In the genomic region with DNA sequence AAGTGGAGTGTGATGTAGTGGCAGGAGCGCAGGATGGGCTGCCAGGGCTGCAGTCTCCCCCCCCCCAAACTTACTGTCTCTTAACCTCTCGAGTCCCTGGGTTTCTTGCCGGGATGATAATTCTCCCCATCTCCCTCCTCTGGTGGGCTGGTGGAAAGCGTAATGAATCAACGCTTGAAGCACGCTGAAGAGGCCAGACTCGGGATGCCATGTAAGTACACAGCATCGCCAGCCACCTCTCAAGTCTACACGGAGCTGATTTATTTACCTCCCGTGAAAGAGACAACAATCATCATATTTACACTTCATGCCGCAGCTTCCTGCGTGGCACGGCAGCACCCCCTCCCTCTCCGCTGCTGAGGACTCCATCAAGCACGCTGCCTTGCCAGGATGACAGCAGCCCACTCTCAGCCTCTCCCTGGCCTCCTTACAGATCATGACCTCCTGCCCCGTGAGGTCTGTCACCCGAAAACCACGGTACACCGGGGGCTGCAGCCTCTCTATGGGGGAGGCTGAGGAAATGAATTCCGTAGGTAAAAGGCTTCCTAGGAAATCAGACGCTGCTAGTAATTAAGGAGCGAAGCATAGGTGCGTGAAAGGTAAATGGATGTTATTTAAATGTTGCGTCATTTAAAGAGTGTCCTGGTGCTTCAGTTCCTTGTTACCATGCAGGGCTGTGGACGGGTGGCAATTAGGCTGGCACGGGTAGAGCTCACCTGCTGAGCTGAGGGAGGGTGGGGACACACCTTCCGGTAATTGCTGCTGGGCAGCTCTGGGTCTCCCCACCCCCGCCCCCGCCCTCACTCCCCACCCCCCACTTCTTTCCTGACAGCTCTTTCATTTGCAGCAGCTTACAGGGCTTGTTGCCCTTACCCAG, we compare ENCODE assay signal across 8 mouse cellular contexts.
A peak's percentile ranks its signal among the peaks of the same experiment; 100 is the strongest.
DNase-seq lines count a peak whose midpoint lies in the region; ATAC-seq lines count a peak whose summit lies in the region.

No protein-coding gene starts in this region.

- no peak for DNase-seq in liver, embryonic 11.5 days (ENCODE audit: low spot score)
- no peak for DNase-seq in liver
- DNase-seq in forebrain, embryonic 14.5 days (ENCODE audit: low spot score): no peak
- peak; percentile 58 for DNase-seq in retina, postnatal 1 day
- no peak for DNase-seq in kidney, adult 18-20 months
- DNase-seq in cerebellum, postnatal 36 days: no peak

- peak overlapping the region; percentile 20 for H3K4me3 ChIP-seq in liver, embryonic 11.5 days (ENCODE audit: low read depth, low read length)
- H3K4me3 ChIP-seq in forebrain, embryonic 14.5 days (ENCODE audit: low read depth, low read length): no peak overlapping the region
- H3K4me3 ChIP-seq in limb, embryonic 12.5 days (replicated peaks): peak overlapping the region; percentile 8; the same call in 1 of the 2 replicates

- H3K36me3 ChIP-seq in liver, embryonic 11.5 days (ENCODE audit: control insufficient read depth, insufficient read depth, low read length): no peaks in the 10 kb centered on the region
- no peaks in the 10 kb centered on the region for H3K36me3 ChIP-seq in forebrain, embryonic 14.5 days (ENCODE audit: control insufficient read depth, insufficient read depth, low read length)
- no peaks in the 10 kb centered on the region for H3K36me3 ChIP-seq in limb, embryonic 12.5 days

- no peak for ATAC-seq in liver, embryonic 11.5 days (replicated peaks; ENCODE audit: low FRiP score)
- 0 out of 2 replicates have a peak, but pooled peaks have one; percentile 20 for ATAC-seq in forebrain, embryonic 14.5 days
- no peak for ATAC-seq in limb, embryonic 12.5 days (ENCODE audit: insufficient number of reproducible peaks, insufficient read depth, low FRiP score, low TSS enrichment, low read depth)
- ATAC-seq in granulocyte monocyte progenitor cell, adult 5-6 weeks (replicated peaks; ENCODE audit: poor library complexity, severe bottlenecking): no peak

- no peaks in the 10 kb centered on the region for H3K9me3 ChIP-seq in liver, embryonic 11.5 days (ENCODE audit: control insufficient read depth, low read length)
- H3K9me3 ChIP-seq in forebrain, embryonic 14.5 days (replicated peaks; ENCODE audit: control insufficient read depth, low read length): no peaks in the 10 kb centered on the region
- no peaks in the 10 kb centered on the region for H3K9me3 ChIP-seq in limb, embryonic 12.5 days

- H3K27me3 ChIP-seq in liver, embryonic 11.5 days (replicated peaks; ENCODE audit: control insufficient read depth, insufficient read depth, low read length): peaks cover 24% of the 10 kb centered on the region
- H3K27me3 ChIP-seq in forebrain, embryonic 14.5 days (replicated peaks; ENCODE audit: control insufficient read depth, insufficient read depth, low read length): peaks cover 24% of the 10 kb centered on the region
- peaks cover 36% of the 10 kb centered on the region for H3K27me3 ChIP-seq in limb, embryonic 12.5 days

- H3K27ac ChIP-seq in liver, embryonic 11.5 days (ENCODE audit: low read depth, low read length): no peak overlapping the region
- H3K27ac ChIP-seq in forebrain, embryonic 14.5 days (ENCODE audit: low read depth, low read length): no peak overlapping the region
- no peak overlapping the region for H3K27ac ChIP-seq in limb, embryonic 12.5 days

- 24% methylated on average over 29 of the region's 29 CpGs for WGBS in liver, embryonic 11.5 days
- WGBS in forebrain, embryonic 14.5 days: 4% methylated on average over 29 of the region's 29 CpGs
- 5% methylated on average over 29 of the region's 29 CpGs for WGBS in limb, embryonic 12.5 days

- peaks cover 22% of the 10 kb centered on the region for H3K4me1 ChIP-seq in liver, embryonic 11.5 days (replicated peaks; ENCODE audit: control insufficient read depth, insufficient read depth, low read length)
- H3K4me1 ChIP-seq in forebrain, embryonic 14.5 days (ENCODE audit: control insufficient read depth, insufficient read depth, low read length): peaks cover 37% of the 10 kb centered on the region
- H3K4me1 ChIP-seq in limb, embryonic 12.5 days (replicated peaks): peaks cover 40% of the 10 kb centered on the region

- peak overlapping the region; percentile 61 for H3K4me2 ChIP-seq in liver, embryonic 11.5 days
- peak overlapping the region; percentile 37 for H3K4me2 ChIP-seq in forebrain, embryonic 14.5 days (ENCODE audit: low read length)
- peak overlapping the region; percentile 40 for H3K4me2 ChIP-seq in limb, embryonic 12.5 days

- peak overlapping the region; percentile 40; the same call in 1 of the 2 replicates for H3K9ac ChIP-seq in liver, embryonic 11.5 days (ENCODE audit: low read depth, low read length)
- H3K9ac ChIP-seq in forebrain, embryonic 14.5 days (ENCODE audit: low read length): peak overlapping the region; percentile 1; the same call in 1 of the 2 replicates
- no peak overlapping the region for H3K9ac ChIP-seq in limb, embryonic 12.5 days (replicated peaks)
